Mouse (Mus musculus): ENCODE data around the gene Olfr1260.

DNA sequence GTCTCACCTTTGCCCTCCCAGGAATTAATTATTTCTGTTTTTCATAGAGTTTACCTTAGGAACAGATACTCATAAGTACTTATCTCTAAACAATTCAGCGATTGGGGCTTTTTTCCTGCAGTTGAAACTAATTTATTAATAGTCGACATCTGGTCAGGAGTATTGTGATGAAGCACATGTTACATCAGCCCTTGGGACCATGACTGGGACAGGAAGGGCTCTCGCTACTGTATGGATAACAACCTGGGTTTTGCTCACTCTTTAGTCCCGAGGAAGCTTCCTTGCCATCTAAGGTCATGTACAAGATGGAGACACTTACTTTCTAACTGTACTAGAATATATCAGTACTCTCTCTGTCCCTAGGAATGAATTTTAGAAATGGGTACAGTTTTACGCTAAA, 25.6 kb upstream of the Olfr1260 start, which contains the start of gene Olfr1259:
- TF ChIP-seq CHD2 (IDR thresholded peaks at IDR 0.05; ENCODE audit: low read depth, low read length): no peak
- no peak for TF ChIP-seq ZNF384 (IDR thresholded peaks at IDR 0.05; ENCODE audit: low read depth, low read length)
- TF ChIP-seq ZC3H11A (IDR thresholded peaks at IDR 0.05; ENCODE audit: borderline replicate concordance, low read depth, low read length): no peak
- no peak for TF ChIP-seq MAFK (IDR thresholded peaks at IDR 0.05; ENCODE audit: insufficient read depth, low read depth, low read length)
- no peak for TF ChIP-seq HCFC1 (IDR thresholded peaks at IDR 0.05; ENCODE audit: borderline replicate concordance, insufficient read depth, low read length)

Measured in ES-E14 (cell line).